Mouse (Mus musculus) forebrain, embryonic 13.5 days (tissue): ENCODE measurements at regions not wholly inside any gene's neighbourhood (a gene's known extent, or its start where the extent isn't known, plus 50 kb on each side); places are given as distances from the start of the nearest gene placed in this dataset.

Experiments used
- ATAC-seq: fragments of 200-750 bp; cut with Nextera tagmentation; 2 replicates; pipeline ENCODE4 v1.8.0; 2017
- H3K27ac ChIP-seq: fragments of 300-500 bp; sonication (generic); 2 replicates; pipeline ENCODE4 v1.5.1; 2015; ENCODE audit warnings: inconsistent platforms, mild to moderate bottlenecking, moderate library complexity
- H3K27me3 ChIP-seq: fragments of 300-500 bp; sonication (generic); 2 replicates; pipeline ENCODE4 v1.6.1; 2015; ENCODE audit warnings: mild to moderate bottlenecking, inconsistent platforms
- H3K36me3 ChIP-seq: fragments of 300-500 bp; sonication (generic); 2 replicates; pipeline ENCODE4 v1.6.1; 2015; ENCODE audit warnings: mild to moderate bottlenecking, inconsistent platforms; ENCODE audit not compliant: poor library complexity, severe bottlenecking
- H3K4me1 ChIP-seq: fragments of 300-500 bp; sonication (generic); 2 replicates; pipeline ENCODE4 v1.6.1; 2015; ENCODE audit warnings: inconsistent platforms
- H3K4me2 ChIP-seq: fragments of 300-500 bp; sonication (generic); 2 replicates; pipeline ENCODE4 v1.6.1; 2015; ENCODE audit warnings: inconsistent platforms, mild to moderate bottlenecking, moderate library complexity
- H3K4me3 ChIP-seq: fragments of 300-500 bp; sonication (generic); 2 replicates; pipeline ENCODE4 v1.5.1; 2015; ENCODE audit warnings: mild to moderate bottlenecking, inconsistent platforms
- H3K9ac ChIP-seq: fragments of 300-500 bp; sonication (generic); 2 replicates; pipeline ENCODE4 v1.6.1; 2015; ENCODE audit warnings: mild to moderate bottlenecking, inconsistent platforms
- H3K9me3 ChIP-seq: fragments of 300-500 bp; sonication (generic); replicated peaks from 2 replicates; pipeline ENCODE4 v1.6.1; 2016; ENCODE audit warnings: inconsistent platforms
- WGBS: fragments of 180-500 bp; shearing (Covaris S2); methylation state at CpG from one replicate; pipeline ENCODE4 v1.1.7; 2015; 5-methylcytosine and 5-hydroxymethylcytosine counted together

DNA sequence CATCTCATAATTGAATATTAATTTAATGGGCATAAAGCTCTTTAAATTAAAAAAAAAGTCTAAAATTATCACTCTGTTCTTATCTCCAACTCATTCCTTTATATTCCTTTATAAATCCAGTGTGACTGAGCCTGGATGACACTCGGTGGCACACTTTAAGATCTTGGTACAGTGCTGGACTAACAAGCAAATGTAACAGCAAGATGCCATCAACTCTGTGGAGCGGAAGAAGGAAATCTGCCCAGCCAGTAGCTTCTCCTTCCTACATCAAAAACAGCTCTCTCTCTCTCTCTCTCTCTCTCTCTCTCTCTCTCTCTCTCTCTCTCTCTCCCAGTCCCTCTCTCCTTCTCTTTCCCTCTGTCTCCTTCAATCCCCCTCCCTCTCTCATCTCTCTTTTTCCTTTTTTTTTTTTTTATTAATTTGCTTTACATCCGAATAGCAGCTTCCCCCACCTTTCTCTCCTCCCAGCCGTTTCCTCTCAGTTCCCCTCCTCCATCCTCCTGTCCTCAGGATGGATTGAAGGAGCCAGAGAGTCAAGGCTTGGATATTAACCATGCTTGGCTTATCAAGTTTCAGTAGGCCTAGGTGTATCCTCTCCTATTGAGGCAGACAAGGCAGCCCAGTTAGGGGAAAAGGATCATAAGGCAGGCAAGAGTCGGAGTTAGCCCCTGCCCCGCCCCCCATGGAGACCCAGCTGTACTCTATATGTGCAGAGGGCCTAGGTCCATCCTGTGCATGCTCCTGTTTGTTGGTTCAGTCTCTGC lies 130.4 kb upstream of the Tmtc2 start:
- Histone ChIP-seq H3K4me2 (no peak overlapping the region), H3K27me3 (no peaks in the 10 kb centered on the region), H3K9me3 (no peaks in the 10 kb centered on the region), H3K9ac (no peak overlapping the region), H3K4me3 (no peak overlapping the region), H3K27ac (no peak overlapping the region), H3K36me3 (no peaks in the 10 kb centered on the region), H3K4me1 (no peaks in the 10 kb centered on the region)
- no peak for ATAC-seq
- 73% methylated on average over 6 of the region's 6 CpGs for WGBS

GRCm38 (mm10) chr10:105693131-105693530 lies 118.9 kb upstream of the Tmtc2 start:
- Histone ChIP-seq H3K4me2 (no peak overlapping the region), H3K9me3 (no peaks in the 10 kb centered on the region), H3K36me3 (no peaks in the 10 kb centered on the region), H3K4me1 (no peaks in the 10 kb centered on the region), H3K27me3 (no peaks in the 10 kb centered on the region), H3K27ac (no peak overlapping the region), H3K4me3 (no peak overlapping the region), H3K9ac (no peak overlapping the region)
- ATAC-seq, result no peak
- WGBS, result 50% methylated on average over 4 of the region's 4 CpGs

DNA sequence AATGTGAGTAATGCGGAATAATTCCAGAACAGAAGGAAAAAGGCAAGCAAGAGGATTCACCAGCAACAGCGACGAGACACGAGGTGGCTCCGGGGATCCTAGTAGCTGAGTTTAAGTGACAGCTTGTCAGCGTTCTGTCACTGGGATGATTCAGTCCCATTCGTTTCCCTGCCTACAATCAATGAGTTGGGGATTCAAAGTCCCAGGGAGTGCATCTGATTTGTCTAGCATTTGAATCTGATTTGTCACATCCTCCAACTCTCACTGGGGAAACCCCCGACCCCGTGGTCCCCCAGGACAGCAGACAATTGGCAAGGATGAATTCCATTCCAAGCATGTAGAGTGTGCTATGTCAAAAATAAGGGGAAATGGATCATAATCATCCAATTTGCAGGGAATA lies 115.1 kb upstream of the Tmtc2 start:
- Histone ChIP-seq H3K36me3 (no peaks in the 10 kb centered on the region), H3K9me3 (no peaks in the 10 kb centered on the region), H3K9ac (no peak overlapping the region), H3K4me1 (no peaks in the 10 kb centered on the region), H3K4me2 (no peak overlapping the region), H3K27me3 (no peaks in the 10 kb centered on the region), H3K27ac (no peak overlapping the region), H3K4me3 (no peak overlapping the region)
- peak; percentile 55 for ATAC-seq
- WGBS, result 77% methylated on average over 9 of the region's 9 CpGs

- Histone ChIP-seq H3K4me3 (no peak overlapping the region), H3K27me3 (no peaks in the 10 kb centered on the region), H3K9me3 (no peaks in the 10 kb centered on the region), H3K36me3 (no peaks in the 10 kb centered on the region), H3K9ac (no peak overlapping the region), H3K4me1 (no peaks in the 10 kb centered on the region), H3K27ac (no peak overlapping the region), H3K4me2 (no peak overlapping the region)
- WGBS, result 88% methylated on average over 9 of the region's 9 CpGs
- ATAC-seq, result no peak
Observed at GRCm38 (mm10) chr10:105688879-105689278, 114.6 kb upstream of the Tmtc2 start.

DNA sequence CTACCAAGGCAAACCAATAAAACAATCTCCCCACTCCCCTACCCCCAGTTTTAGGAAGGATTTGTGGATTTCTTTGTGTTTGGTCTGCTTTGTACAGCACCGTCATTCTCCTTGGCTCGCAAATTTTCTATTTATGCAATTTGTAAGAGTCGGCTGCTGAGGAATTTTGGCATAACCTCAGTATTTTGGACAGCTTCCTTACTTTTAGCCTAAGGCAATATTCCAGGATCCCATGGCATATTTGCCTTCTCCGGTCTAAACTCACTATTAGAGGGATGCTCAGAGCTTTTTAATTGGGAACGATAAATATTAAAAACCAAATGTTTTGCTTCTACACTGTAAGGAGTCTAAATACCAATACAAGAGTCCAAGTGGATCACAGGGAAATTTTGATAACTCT lies 112.6 kb upstream of the Tmtc2 start:
- H3K27me3 ChIP-seq, result no peaks in the 10 kb centered on the region
- no peaks in the 10 kb centered on the region for H3K36me3 ChIP-seq
- H3K4me1 ChIP-seq, result no peaks in the 10 kb centered on the region
- no peak overlapping the region for H3K27ac ChIP-seq
- no peaks in the 10 kb centered on the region for H3K9me3 ChIP-seq
- no peak overlapping the region for H3K4me2 ChIP-seq
- ATAC-seq, result no peak
- H3K9ac ChIP-seq, result no peak overlapping the region
- WGBS, result 90% methylated on average over 5 of the region's 5 CpGs
- H3K4me3 ChIP-seq, result no peak overlapping the region

DNA sequence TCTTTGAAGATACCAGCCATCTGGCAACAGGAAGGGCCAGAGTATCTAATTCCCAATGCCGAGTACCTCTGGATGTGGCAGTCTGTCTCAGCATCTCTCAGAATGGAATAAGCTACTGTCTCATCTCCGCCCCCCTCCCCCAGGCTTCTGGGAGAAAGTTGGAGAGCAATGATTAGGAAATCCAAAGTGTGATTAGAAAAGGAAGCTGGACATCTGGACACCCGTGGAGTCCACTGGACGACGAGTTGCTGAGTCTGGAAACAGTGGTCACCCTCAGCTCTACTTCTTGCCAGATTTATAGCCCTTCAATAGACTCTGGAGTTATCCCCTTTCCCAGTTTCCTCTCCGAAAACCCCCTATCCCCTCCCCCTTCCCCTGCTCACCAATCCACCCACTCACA lies 105.3 kb upstream of the Tmtc2 start:
- no peak for ATAC-seq
- Histone ChIP-seq H3K4me2 (no peak overlapping the region), H3K27me3 (no peaks in the 10 kb centered on the region), H3K27ac (no peak overlapping the region), H3K4me1 (no peaks in the 10 kb centered on the region), H3K9ac (no peak overlapping the region), H3K9me3 (no peaks in the 10 kb centered on the region), H3K36me3 (no peaks in the 10 kb centered on the region), H3K4me3 (no peak overlapping the region)
- WGBS, result 92% methylated on average over 6 of the region's 6 CpGs

DNA sequence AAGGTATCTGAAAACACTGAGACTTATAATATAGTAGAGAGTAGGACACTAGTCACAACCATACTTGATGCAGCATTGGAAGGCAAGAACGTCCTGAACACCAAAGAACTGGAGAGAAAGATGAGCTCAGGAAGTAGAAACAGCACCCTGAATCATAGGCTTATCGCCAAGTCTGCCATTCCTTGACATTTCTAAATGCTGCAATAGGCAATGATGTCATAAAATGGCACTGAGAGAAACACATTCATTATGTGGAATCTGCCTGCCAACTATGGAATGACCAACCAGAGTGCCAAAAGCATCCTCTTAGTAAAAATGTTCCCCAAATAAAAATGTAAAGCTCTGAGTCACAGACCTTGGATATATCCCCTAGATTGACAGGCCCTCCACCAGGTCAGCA lies 92.7 kb upstream of the Tmtc2 start:
- H3K36me3 ChIP-seq, result no peaks in the 10 kb centered on the region
- no peak for ATAC-seq
- no peaks in the 10 kb centered on the region for H3K27me3 ChIP-seq
- no peak overlapping the region for H3K9ac ChIP-seq
- H3K27ac ChIP-seq, result no peak overlapping the region
- 87% methylated on average over 2 of the region's 2 CpGs for WGBS
- H3K4me1 ChIP-seq, result no peaks in the 10 kb centered on the region
- H3K9me3 ChIP-seq, result no peaks in the 10 kb centered on the region
- no peak overlapping the region for H3K4me2 ChIP-seq
- no peak overlapping the region for H3K4me3 ChIP-seq

DNA sequence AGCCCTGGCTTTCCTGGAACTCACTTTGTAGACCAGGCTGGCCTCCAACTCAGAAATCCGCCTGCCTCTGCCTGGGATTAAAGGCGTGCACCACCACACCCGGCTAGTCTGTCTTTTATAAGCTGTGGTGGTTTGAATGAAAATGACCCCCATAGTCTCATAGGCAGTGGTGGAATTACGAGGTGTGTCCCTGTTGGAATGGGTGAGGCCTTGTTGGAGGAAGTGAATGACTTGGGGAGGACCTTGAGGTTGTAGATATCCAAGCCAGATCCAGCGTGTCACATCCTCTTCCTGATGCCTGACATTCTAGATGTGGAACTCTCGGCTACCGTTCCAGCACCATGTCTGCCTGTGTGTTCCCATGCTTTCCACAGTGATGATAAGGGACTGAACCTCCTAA lies 86.5 kb upstream of the Tmtc2 start:
- Histone ChIP-seq H3K9ac (no peak overlapping the region), H3K4me2 (no peak overlapping the region), H3K27me3 (no peaks in the 10 kb centered on the region), H3K27ac (no peak overlapping the region), H3K9me3 (no peaks in the 10 kb centered on the region), H3K4me1 (no peaks in the 10 kb centered on the region), H3K4me3 (no peak overlapping the region), H3K36me3 (no peaks in the 10 kb centered on the region)
- ATAC-seq, result no peak
- WGBS, result 95% methylated on average over 7 of the region's 7 CpGs

DNA sequence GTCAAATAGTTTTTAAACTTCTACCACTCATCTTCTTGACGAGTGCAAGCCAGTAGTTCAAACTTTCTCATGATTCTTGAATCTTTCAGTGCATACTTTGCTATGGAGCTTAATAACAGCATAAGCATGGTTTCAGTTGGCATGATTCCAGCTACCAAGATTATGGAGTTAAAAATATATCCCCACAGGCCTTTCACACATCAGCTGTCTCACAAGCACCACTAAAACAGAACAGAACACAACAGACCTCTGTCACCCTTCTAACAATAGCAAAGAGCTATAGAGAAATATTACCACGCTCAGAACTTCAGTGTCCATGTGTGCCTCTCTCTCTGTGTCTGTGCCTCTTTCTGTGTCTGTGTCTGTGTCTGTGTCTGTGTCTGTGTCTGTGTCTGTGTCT lies 82.5 kb upstream of the Tmtc2 start:
- Histone ChIP-seq H3K36me3 (no peaks in the 10 kb centered on the region), H3K9me3 (no peaks in the 10 kb centered on the region), H3K4me3 (no peak overlapping the region), H3K4me1 (no peaks in the 10 kb centered on the region), H3K4me2 (no peak overlapping the region), H3K9ac (no peak overlapping the region), H3K27me3 (no peaks in the 10 kb centered on the region), H3K27ac (no peak overlapping the region)
- ATAC-seq, result no peak
- WGBS, result 79% methylated on average over 2 of the region's 2 CpGs

DNA sequence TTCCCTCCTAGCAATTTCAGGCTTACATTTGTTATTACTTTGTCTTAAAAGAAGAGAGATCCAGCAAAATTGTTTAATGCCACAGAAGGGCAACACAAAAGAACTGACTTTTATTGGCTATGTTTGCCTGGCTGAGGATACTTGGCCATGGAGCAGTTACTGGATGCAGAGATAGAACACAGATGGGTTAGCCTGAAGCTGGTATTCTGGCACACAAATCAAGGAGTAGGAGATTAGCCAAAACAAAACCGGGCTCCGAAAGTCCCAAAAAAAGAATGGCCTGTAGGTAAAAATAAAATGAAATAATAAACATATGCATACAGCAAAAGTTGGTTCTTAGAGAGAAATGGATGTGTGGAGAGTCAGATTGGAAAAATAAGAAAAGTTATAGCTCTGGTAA lies 78.2 kb upstream of the Tmtc2 start:
- H3K36me3 ChIP-seq, result no peaks in the 10 kb centered on the region
- no peaks in the 10 kb centered on the region for H3K9me3 ChIP-seq
- no peaks in the 10 kb centered on the region for H3K4me1 ChIP-seq
- H3K4me3 ChIP-seq, result no peak overlapping the region
- H3K4me2 ChIP-seq, result no peak overlapping the region
- no peak overlapping the region for H3K27ac ChIP-seq
- 96% methylated on average over 2 of the region's 2 CpGs for WGBS
- H3K9ac ChIP-seq, result no peak overlapping the region
- ATAC-seq, result no peak
- no peaks in the 10 kb centered on the region for H3K27me3 ChIP-seq

DNA sequence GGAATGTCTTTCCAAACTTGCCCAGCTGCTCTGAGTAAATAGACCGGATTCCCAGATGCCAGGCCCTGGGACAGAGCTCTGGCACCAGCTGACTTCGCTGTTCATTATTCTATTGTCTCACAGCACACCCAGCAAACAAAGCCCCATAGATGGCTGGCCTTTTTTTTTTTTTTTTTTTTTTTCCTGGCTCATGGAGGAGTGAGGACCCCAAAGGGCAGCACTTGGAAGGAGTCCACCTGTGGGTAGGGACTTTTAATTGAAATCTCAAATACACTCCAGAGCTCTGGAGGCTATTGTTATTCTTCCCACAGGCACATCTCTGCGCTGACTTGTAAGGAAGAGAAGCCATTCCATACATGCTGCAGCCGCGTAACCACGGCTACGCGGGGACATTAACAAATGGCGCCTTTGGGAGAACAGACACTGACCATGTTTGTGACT lies 64.8 kb upstream of the Tmtc2 start:
- Histone ChIP-seq H3K4me1 (no peaks in the 10 kb centered on the region), H3K4me2 (no peak overlapping the region), H3K27ac (no peak overlapping the region), H3K9ac (no peak overlapping the region), H3K9me3 (no peaks in the 10 kb centered on the region), H3K36me3 (no peaks in the 10 kb centered on the region), H3K4me3 (no peak overlapping the region), H3K27me3 (no peaks in the 10 kb centered on the region)
- peak; percentile 87 for ATAC-seq
- WGBS, result 73% methylated on average over 9 of the region's 9 CpGs

GRCm38 (mm10) chr10:105638500-105638899 lies 64.2 kb upstream of the Tmtc2 start:
- no peaks in the 10 kb centered on the region for H3K9me3 ChIP-seq
- H3K4me3 ChIP-seq, result no peak overlapping the region
- peak; percentile 46 for ATAC-seq
- H3K27me3 ChIP-seq, result no peaks in the 10 kb centered on the region
- WGBS, result 69% methylated on average over 10 of the region's 10 CpGs
- H3K36me3 ChIP-seq, result no peaks in the 10 kb centered on the region
- H3K4me2 ChIP-seq, result no peak overlapping the region
- H3K27ac ChIP-seq, result no peak overlapping the region
- no peaks in the 10 kb centered on the region for H3K4me1 ChIP-seq
- H3K9ac ChIP-seq, result no peak overlapping the region

DNA sequence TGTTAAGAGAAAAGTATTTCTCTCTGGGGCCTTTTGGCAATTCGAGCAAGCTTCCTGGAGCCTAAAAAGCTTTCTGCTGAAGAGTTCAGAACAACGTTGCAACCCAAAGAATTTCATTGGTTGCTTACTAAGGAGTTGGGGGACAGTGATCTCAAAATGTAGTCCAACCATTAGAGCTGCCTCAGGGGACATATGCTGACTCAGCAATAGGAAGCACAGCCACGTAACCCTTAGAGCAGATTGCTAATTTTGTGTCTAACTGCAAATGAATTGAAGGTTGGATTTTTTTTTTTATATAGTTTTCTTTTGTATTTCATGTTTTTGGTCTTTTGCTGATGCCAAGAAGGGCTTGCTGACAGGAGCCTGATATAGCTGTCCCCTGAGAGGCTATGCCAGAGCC lies 52.6 kb upstream of the Tmtc2 start:
- Histone ChIP-seq H3K4me3 (no peak overlapping the region), H3K9ac (no peak overlapping the region), H3K27ac (no peak overlapping the region), H3K9me3 (no peaks in the 10 kb centered on the region), H3K36me3 (no peaks in the 10 kb centered on the region), H3K27me3 (no peaks in the 10 kb centered on the region), H3K4me2 (no peak overlapping the region), H3K4me1 (no peaks in the 10 kb centered on the region)
- no peak for ATAC-seq
- 78% methylated on average over 3 of the region's 3 CpGs for WGBS
